Mouse (Mus musculus) adrenal gland, postnatal 25 days (tissue): ENCODE data around the gene Mfsd12. TPM values are rescaled to one million over a fixed set of nuclear protein-coding genes. Genes with fewer than 3 reads are reported as not detected.

Experiments
- DNase-seq: peaks from one replicate; pipeline ENCODE4 v3.0.0; 2021; ENCODE audit warnings: mixed read lengths
- total RNA-seq: library from RNA; stranded (reverse); gene quantifications from 2 replicates; pipeline ENCODE4 v1.2.3, GENCODE M21; 2021

Mfsd12 gene
- total RNA-seq, 1 experiment from 2014 or later, result 21.6 TPM

DNA sequence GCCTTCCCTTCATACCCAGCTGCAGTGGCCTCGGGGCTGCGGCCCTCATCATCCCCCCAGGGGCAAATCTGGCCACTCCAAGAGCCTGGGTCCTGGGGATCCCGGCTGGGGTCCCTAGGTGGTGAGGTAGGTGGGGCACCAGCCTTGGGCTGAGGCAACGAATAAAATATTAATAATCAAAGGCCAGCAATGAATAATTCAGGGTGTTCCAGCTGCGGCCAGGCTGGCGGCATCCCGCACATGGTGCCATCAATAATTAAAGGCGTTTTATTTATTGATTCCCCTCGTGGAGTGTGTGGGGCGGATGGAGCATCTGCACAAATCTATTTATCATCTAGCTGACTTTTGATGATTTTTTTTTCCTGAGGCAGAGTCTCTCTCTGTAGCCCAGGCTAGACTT, 46.2 kb downstream of the Mfsd12 start:
- no peak for DNase-seq

DNA sequence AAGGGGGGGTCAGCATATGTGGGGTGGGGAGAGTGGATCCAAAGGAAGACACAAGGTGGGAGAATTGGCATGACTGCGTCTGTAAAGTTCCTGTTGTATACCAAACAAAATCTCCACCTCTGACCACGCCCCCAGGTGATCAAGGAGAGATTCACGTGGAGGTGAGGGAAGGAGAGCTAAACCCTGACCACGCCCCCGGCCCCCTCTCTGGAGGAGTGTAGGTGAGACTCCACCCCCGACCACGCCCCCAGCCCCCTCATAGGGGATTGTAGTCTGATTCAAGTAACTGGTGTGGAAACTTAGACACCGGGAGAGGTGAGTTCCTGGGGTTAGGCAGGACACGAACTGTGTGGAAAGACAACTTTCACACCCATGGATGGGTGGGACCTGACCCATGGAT, 46.8 kb downstream of the Mfsd12 start:
- DNase-seq, result no peak

DNA sequence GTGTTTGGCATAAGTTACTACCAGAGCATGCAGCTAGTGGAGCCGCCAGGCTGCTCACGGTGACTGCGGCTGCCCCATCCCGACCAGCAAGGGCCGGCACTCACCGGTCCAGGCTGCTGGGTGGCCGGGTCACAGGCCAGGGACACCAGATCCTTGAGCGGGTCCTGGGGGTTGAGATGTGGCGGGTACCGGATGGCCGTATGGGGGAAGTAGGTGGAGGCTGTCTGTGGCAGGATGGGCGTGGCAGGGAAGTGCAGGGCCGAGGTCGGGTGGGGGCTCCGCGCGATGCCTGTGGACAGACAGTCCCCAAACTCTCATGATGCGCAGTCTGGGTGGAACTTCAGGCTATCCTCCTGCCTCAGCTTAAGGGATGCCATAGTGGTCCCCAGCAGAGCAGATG, 47.4 kb downstream of the Mfsd12 start:
- no peak for DNase-seq

DNA sequence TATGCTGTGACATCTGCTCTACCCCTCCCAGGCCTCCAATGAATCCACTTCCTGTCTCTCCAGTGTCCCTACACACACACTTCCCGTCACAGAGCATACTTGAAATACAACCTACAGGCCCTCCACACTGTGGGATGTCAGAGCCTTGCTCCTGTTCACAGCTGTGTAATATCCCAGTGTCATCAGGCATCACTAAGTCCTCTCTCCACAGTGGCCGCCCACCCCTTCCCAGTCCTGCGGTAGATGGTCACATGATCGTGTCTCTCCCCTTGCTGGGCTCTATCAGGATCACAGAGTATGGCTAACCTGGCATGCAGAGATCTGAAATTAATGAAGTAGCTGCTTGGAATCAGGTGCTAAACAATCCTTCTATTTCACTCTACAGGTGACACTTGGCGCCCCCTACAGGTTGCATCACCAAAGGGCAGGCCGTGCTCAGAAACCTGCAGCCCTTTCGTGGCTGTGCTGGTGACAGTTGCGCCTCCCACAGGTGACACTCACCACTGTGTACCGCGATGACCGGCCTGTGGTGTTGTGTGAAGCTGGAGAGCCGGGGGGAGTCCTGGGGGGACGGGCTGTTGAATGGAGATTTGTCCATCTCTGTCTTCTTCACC, 48.4 kb downstream of the Mfsd12 start:
- DNase-seq, result peak; percentile 63

DNA sequence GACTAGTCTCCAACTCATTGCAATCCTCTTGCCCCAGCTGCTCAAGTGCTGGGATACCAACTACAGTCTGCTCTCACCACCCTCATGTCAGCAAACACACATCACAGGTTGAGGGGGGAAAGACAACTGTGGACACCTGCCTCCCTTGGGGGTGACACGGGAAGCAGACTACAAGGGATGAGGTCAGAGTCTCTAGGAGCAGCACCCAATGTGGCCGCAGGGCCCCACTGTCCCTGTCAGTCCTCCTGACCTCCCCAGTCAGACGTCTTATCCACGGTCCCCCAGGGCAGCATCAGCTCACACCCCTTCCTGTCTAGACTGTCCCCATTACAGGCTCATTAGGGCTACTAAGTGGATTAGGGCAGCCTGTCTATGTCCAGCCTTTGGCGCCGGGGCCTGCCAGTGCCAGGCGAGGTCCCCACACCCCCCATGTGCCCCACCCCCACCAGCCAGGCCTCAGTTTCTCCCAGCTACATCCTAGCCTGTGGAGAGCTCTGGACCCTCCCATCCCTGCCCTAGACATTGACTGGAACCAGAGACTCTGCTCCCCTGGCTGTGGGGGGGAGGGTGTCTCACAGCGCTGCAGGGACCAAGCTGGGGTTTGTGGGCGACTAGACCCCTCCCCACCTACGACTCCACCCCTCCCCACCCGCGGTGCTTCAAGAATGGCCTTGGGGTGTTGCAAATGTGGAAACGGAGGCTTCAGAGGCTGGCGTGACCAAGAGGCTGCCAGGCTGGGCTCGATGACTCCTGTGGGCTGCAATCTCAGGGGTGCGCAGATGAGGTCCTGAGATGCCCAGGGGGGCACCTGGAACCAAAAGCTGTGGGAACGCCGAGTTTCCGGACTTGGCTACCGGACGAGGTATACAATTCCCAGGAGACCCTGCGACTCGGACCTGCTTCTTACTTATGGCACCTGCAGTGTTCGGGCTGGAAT, 49.5 kb downstream of the Mfsd12 start:
- DNase-seq, result no peak

DNA sequence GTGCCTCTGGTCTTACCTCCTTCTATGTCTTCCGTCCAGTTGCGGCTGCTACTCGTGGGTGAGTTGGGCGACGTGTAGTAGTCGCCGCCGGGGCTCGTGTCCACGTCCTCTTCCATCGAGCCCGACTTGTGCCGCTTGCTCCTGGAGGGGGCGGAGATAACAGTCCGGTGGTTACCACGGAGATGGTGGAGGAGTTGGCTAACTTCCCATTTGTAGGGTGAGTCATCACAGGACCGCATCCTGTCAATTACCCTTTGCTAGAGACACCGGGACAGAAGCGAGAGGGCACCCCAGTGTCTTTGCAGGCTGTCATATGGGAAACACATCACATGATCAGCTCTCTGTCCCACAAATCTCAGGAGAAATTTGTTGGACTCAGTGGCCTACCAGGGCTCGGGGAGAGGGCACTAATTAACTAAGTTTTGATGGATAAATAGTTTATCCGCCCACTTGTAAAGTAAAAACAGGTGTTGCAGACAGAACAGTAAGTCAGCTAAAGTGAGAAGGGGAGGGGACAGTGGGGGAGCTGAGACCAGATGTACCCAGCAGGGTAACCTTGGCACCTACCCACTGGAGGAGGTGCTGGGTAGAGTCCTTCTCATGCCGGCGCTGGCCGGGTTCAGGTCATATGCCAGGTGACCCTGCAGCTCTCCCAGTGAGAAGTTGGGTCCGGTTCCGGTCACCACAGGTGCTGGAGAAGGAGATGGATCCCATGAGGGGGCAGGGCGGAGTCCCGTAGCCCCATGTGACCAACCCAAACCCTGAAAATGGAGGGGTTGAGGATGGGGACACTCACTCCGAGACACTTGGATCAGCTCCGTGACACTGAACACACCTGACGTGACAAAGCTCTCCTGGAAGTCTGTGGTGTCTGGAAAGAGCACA, 50.5 kb downstream of the Mfsd12 start:
- peak; percentile 79 for DNase-seq

DNA sequence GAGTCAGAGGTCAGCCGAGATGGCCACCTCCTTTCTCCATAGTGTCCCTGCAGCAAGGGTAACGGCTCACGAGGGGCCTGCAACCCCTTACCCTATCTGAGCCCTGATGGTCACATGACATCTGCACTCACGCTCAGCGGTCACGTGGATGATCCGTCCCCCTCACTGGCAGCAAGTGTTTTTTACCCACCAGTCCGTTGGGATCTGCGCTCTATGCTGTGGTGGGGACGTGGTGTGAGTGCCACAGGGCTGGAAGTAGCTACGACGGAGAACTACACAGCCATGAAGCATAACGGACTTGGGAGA, 51.1 kb downstream of the Mfsd12 start:
- no peak for DNase-seq

DNA sequence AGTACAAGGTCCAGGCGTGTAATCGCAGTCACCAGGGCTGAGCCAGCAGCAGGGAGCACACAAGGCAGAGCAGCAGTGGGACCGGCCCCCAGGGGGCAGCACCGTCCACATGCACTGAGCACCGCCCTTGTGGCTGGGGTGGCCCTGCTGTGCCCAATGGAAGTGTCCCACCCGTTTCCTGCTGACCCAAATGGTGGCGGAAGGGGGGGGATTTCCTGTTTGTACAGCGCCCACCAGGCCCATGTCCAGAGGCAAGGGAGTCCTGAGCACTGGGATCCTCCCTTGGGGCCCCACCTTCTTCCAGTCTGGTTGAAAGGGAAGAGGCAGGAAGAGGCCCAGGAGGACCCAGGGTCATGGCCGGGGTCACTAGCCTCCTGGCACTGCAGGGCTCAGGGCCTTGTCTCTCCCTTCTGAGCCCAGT, 51.6 kb downstream of the Mfsd12 start:
- DNase-seq, result peak; percentile 86

DNA sequence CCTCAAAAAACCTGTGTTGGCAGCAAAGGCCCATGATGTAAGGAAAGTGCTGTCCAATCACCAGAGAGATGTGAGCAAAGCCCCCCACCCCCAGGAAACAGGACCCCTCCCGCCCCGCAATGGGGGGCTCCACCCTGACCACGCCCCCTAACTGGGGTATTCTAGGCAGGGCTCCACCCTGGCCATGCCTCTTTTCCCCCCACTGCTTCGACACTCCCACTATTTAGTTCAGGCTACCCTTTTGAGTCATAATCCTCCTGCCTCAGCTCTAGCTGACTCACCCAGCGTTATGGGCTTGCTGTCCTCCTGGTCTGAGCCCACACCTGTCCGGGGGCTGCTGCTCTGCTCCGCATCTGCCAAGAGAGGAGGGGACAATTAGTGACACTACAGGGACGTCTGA, 52.0 kb downstream of the Mfsd12 start:
- no peak for DNase-seq

DNA sequence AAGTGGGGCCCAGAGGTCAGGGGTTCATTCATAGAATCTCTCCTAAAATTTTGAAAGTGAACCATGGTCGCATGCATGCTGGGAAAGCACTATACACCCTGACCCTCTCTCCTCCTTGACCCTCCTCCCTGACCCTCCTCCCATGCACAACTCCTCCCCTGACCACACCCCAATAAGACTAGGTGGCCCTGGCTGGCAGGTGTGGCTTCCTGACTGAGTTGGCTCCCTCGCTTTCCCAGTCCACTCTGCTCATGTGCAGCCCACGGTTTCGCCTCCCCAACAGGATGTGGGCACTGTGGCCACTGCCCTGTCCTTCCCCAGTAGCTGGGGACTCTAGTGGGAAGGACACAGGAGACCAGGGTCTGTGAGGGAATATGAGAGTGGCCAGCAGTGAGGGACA, 53.1 kb downstream of the Mfsd12 start:
- DNase-seq, result no peak

DNA sequence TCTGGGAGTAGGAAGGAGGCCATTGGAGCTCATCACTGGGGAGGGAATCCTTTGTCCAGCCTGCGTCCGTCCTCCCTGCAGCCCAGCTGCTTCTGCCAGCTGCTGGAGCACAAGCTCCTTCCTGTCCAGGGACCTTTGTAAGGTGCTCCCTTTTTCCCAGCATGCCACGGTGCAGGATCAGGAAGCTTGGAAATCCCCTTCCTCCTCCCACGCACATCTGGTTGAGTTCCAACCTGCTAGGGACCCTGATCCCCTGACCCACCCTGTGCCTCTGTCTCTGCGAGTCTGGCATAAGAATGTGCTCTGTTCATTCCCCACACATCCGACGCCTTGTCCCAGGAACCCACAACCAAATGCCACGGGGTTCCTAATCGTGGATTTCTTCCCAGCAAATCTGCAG, 53.7 kb downstream of the Mfsd12 start:
- no peak for DNase-seq

DNA sequence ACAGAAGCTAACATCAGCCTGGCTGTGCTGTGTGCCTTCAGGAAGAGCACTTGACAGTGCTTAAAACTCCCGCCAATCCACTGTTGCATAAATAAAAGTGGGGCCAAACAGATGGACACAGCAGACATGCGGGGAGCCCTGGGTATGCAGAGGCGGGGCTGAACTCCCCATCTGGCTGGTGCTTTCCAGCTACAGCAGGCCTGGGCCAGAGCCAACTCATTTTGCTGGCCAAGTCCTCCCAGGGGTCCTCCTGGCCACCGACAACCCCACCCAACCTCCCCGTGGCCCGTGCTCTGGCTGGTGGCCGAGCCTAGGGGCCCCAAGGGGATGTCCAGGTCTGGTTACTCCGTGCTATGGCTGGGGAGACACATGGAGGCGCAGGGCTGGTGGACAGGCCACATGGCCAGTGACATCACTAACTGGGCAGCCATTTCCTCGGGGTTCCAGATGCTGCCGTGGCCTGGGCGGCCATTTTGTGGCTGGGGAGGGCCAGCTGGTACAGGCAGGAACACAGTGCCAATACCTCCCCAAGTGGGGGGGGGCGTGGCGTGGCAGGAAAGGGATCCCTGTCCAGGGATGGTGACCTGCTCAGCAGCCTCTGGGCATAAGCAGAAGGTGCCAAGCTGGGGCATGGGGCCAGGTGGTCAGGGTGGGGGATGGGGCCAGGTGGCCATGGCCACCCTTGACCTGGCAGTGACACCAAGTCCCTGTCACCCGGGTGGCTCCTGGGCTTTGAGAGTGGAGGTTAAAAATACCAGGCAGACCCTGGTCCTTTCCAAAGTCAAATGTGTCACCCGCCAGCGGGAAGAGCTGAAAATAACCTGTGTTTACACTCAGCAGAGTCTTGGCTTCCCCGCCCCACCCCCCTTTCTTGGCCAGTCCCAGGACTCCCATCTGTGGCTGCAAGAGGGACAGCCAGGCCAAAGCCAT, 54.4 kb downstream of the Mfsd12 start:
- DNase-seq, result peak; percentile 81

DNA sequence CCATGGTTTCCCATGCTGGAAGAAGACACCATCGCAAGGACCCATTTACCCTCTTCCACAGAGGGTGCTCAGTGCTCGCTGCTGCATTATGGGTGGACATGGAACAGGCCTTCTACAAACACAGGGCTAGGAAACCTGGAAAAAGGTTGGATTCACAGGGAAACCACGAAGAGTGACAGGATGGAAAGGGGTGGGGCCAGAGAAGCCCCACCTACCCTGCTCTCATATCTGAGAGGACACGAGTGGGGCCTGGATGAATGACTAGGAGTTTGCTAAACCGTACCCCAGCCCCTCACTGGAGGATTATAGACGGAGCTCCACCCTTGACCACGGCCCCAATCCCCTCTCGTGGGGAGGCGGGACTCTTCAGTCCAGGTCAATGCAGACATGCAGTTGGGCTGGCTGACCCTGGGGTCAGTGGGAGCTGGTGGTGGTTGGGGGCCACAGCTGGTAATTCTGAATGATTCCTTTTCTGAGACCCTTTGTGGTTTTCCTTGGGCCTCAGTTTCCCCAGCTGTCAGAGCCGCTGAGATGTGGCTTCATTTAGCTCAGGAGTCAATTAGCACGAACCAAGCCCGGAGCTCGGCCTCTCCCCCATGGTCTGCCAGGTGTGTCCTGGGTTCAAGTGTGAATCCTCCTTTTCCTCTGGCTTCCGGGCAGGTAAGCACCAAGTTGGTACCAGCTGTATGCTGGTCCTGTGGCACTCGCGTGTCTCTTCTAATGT, 55.5 kb downstream of the Mfsd12 start:
- DNase-seq, result no peak

DNA sequence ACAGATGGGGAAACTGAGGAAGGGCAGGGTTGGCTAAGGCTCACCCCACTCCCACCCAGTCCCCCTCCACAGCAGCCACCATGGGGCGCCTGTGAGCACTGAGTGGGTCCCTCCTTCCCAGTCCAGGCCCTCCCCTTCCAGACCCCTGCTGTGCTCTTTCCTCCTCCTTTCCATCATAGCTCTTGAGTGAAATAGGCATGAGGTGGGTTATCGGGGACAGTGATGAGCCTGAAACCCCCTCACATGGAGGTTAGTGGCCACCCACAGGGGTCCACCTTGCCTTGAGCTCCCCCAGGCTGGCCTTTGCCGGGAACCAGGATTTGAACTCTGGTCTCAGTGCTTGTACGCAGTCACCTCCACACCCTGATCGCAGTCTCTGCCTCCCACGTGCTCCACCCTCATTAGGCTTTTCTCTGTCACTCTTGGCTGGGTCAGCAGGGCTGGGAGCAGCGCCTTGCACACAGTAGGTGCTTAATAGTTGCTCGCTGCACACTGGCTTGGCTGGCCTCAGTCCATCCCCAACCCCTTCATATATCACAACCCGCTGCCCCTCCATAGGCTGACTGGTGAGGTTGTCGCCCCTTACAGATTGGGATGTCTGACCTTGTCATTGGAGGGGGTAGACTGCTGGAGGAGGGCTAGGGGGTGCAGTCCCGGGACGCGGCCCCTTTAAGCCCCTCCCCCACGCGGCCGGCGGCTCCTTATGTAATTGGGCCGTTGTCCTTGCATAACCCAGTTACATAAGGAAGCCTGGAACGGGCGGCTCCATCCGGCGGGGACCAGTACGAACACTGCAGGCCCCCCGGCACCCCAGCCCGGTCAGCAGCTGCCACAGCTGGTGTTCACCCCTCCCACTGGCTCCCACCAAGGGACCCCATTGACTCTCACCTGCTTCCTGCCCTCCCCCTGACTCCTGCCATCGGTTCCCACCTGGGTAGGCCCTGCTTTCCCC, 56.3 kb downstream of the Mfsd12 start:
- peak; percentile 87 for DNase-seq

DNA sequence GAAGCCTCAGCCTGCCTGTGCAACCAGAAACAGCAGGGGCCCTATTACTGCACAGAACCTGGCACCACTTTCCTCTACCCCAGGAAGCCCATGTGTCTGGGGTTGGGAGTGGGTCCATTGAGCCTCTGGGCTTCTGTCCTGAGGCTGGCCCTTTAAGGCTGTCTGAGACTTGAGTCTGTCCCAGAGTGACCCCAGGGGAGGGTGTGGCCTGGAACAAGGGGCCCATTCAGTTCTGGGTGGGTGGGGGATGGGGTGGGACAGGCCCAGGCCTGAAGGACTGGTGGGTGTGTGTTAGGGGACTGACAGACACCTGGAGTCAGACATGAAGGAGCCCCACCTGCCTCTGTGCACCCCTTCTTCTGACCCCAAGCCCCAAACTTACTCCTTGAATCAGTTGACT, 57.4 kb downstream of the Mfsd12 start:
- DNase-seq, result no peak

DNA sequence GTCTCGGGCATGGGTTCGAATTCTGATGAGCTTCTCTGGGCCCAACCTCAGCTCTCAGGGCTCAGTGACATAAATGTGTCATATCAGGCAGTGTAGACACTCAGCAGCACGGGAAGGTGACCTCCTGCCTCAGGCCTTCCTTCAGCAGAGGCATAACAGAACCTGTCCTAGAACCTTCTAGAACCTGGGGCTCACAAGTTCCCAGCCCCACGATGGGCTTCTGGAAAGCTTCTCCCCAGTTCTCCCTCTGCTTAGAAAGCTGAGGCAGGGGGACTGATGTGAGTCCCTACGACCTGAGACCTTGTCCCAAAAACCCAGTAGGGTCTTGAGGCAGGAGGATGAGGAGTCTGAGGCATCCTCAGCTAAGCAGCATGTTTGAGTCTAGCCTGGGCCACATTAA, 57.9 kb downstream of the Mfsd12 start:
- DNase-seq, result no peak
